In the genomic region with DNA sequence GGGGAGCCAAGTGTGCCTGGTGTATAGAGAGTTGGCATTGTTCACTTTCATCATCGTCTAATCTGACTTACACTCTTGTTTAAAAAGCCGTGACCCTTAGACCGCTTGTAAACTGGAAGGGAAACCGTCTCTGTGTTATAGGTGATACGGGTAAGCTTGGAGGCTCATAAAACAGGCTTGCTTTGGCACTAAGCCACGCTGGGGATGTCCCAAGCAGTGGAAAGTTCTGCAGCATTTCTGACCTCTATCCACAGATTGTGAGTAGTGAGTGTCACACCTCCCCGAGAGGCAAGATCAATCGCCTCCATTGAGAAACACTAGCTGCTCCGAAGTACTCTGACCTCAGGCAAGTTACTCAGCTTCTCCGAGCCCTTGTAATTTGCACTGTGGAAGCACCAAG, we compare ENCODE assay signal across 16 mouse cellular contexts. TPM values are rescaled to one million over a fixed set of nuclear protein-coding genes. Genes with fewer than 3 reads are reported as not detected.
DNase-seq lines count a peak whose midpoint lies in the region; TF ChIP-seq lines count a peak whose summit lies in the region.
"Had no signal": no experiment of that assay in that cellular context is flagged by ENCODE, and none has a peak within 500 bp of the region (broad histone marks: within the 10 kb centered on the region; RNA-seq: fewer than 3 reads in every experiment).

No protein-coding gene starts in this region.

- no peak overlapping the region for H3K27ac ChIP-seq in kidney, adult 2 months (ENCODE audit: insufficient read depth, low read depth, low read length)
- peak overlapping the region; percentile 79 for H3K27ac ChIP-seq in small intestine, adult 2 months (ENCODE audit: insufficient read depth, low read depth, low read length)
- H3K27ac ChIP-seq: heart, adult 2 months; hindbrain, embryonic 13.5 days; limb, embryonic 13.5 days; neural tube, embryonic 13.5 days had no signal

- no peaks in the 10 kb centered on the region for H3K36me3 ChIP-seq in kidney, adult 2 months (ENCODE audit: control insufficient read depth, insufficient read depth, low read length)
- no peaks in the 10 kb centered on the region for H3K36me3 ChIP-seq in small intestine, adult 2 months (ENCODE audit: control insufficient read depth, insufficient read depth, low read length)
- H3K36me3 ChIP-seq: hindbrain, embryonic 13.5 days; limb, embryonic 13.5 days; neural tube, embryonic 13.5 days had no signal

- peaks cover 25% of the 10 kb centered on the region for H3K4me1 ChIP-seq in kidney, adult 2 months (ENCODE audit: control insufficient read depth, insufficient read depth, low read length)
- peaks cover 22% of the 10 kb centered on the region for H3K4me1 ChIP-seq in small intestine, adult 2 months (ENCODE audit: control insufficient read depth, insufficient read depth, insufficient read length, low read length)

- peak; percentile 20 to 46 for DNase-seq in urinary bladder, adult 18-20 months (ENCODE audit: low spot score in 2 of 2)
- no peak for DNase-seq in urinary bladder, postnatal 4 days (ENCODE audit: low spot score in 2 of 2)
- peak; percentile 81 for DNase-seq in adrenal gland, postnatal 14 days
- peak; percentile 51 for DNase-seq in kidney, adult 2 months
- DNase-seq in left cerebral cortex, postnatal 4 days = no peak
- no peak for DNase-seq in retina, embryonic 14.5 days (ENCODE audit: low spot score)
- no peak for DNase-seq in layer of hippocampus, adult 9-10 months (ENCODE audit: low spot score)
- DNase-seq: forebrain, postnatal 0 days; lung, postnatal 10 days; midbrain, embryonic 14.5 days; right cerebral cortex, postnatal 14 days had no signal

- 57% methylated on average over 10 of the region's 10 CpGs for WGBS in kidney, adult 2 months
- 20% methylated on average over 10 of the region's 10 CpGs for WGBS in small intestine, adult 2 months

- TF ChIP-seq CTCF in kidney, adult 2 months (conservative IDR thresholded peaks at IDR 0.05; ENCODE audit: insufficient read depth, insufficient read length, low read depth, low read length) = no peak
- TF ChIP-seq CTCF in small intestine, adult 2 months (IDR thresholded peaks at IDR 0.05; ENCODE audit: extremely low read depth, insufficient read length, insufficient replicate concordance, low read depth, low read length) = no peak

- intact Hi-C loops in left cerebral cortex, postnatal 4 days (cut with DNase I) = no loop called here

- no peak overlapping the region for H3K4me3 ChIP-seq in kidney, adult 2 months (ENCODE audit: insufficient read depth, low read depth, low read length)
- no peak overlapping the region for H3K4me3 ChIP-seq in small intestine, adult 2 months (ENCODE audit: low read depth, low read length)
- H3K4me3 ChIP-seq: heart, adult 2 months; hindbrain, embryonic 13.5 days; limb, embryonic 13.5 days; neural tube, embryonic 13.5 days had no signal

- H3K27me3 ChIP-seq in kidney, adult 2 months (replicated peaks; ENCODE audit: control insufficient read depth, insufficient read depth, low read length) = no peaks in the 10 kb centered on the region
- H3K27me3 ChIP-seq in small intestine, adult 2 months (ENCODE audit: control insufficient read depth, insufficient read depth, low read length) = no peaks in the 10 kb centered on the region
- H3K27me3 ChIP-seq: hindbrain, embryonic 13.5 days; neural tube, embryonic 13.5 days had no signal

- no peak for TF ChIP-seq POLR2A in kidney, adult 2 months (IDR thresholded peaks at IDR 0.05; ENCODE audit: low read depth, low read length)
- TF ChIP-seq POLR2A in small intestine, adult 2 months (IDR thresholded peaks at IDR 0.05; ENCODE audit: low read depth, low read length) = no peak

RNA-seq across cellular contexts. Expression of a gene that starts 47.3 kb away (rescaled TPM):
- 31.8 and 33.6 TPM in 2 replicates for total RNA-seq in adrenal gland, postnatal 14 days (2021)
- 8.0 and 9.2 TPM in 2 replicates for polyA plus RNA-seq in kidney, adult 2 months (2012; rRNA removed)
- polyA plus RNA-seq in small intestine, adult 2 months (2012; rRNA removed) = 3.7 and 5.5 TPM in 2 replicates
- 10 to 100 TPM; 22.4 to 26.0 TPM for total RNA-seq in left cerebral cortex, postnatal 4 days (2021)

Comparison
In these comparisons a context has a peak if more than half of its experiments do, and no peak if none do; other contexts are left out.
1. DNase-seq: peak in urinary bladder, adult 18-20 months (2 of 2), adrenal gland, postnatal 14 days (single experiment) and kidney, adult 2 months (single experiment); none in urinary bladder, postnatal 4 days (0 of 2), left cerebral cortex, postnatal 4 days (single experiment), retina, embryonic 14.5 days (single experiment) and layer of hippocampus, adult 9-10 months (single experiment).